Mouse (Mus musculus): ENCODE data around the gene Shc4. TPM values are rescaled to one million over a fixed set of nuclear protein-coding genes. Genes with fewer than 3 reads are reported as not detected.

The Shc4 gene
- total and polyA plus RNA-seq, 3 experiments: 0.31 to 0.77 (median 0.44) TPM

GRCm38 (mm10) chr2:125650742-125651352, 73.1 kb downstream of the Shc4 start:
- Histone ChIP-seq H3K27me3 (ENCODE audit: control insufficient read depth, insufficient read depth, low read length) (no peaks in the 10 kb centered on the region), H3K27ac (no peak overlapping the region), H3K9ac (ENCODE audit: low read depth, low read length) (no peak overlapping the region), H3K4me1 (ENCODE audit: control insufficient read depth, insufficient read depth, low read length) (no peaks in the 10 kb centered on the region), H3K36me3 (ENCODE audit: control insufficient read depth, insufficient read depth, low read length) (no peaks in the 10 kb centered on the region), H3K4me3 (no peak overlapping the region), H3K79me2 (replicated peaks; ENCODE audit: control insufficient read depth, insufficient read depth, low read length) (no peaks in the 10 kb centered on the region)
- WGBS: 92% methylated on average over 14 of the region's 14 CpGs
- intact Hi-C loops (cut with DNase I): no loop called here
- TF ChIP-seq CTCF (IDR thresholded peaks at IDR 0.05) (no peak), POLR2A (IDR thresholded peaks at IDR 0.05; ENCODE audit: insufficient read depth, low read depth, low read length) (no peak), EP300 (IDR thresholded peaks at IDR 0.05; ENCODE audit: insufficient read depth, low read depth, low read length) (no peak)
- DNase-seq: no peak

GRCm38 (mm10) chr2:125650038-125650437, 73.9 kb downstream of the Shc4 start:
- H3K36me3 ChIP-seq (ENCODE audit: control insufficient read depth, insufficient read depth, low read length): no peaks in the 10 kb centered on the region
- TF ChIP-seq POLR2A (IDR thresholded peaks at IDR 0.05; ENCODE audit: insufficient read depth, low read depth, low read length): no peak
- no peak for TF ChIP-seq EP300 (IDR thresholded peaks at IDR 0.05; ENCODE audit: insufficient read depth, low read depth, low read length)
- no peak for TF ChIP-seq CTCF (IDR thresholded peaks at IDR 0.05)
- H3K27ac ChIP-seq: no peak overlapping the region
- H3K4me1 ChIP-seq (ENCODE audit: control insufficient read depth, insufficient read depth, low read length): no peaks in the 10 kb centered on the region
- no peaks in the 10 kb centered on the region for H3K27me3 ChIP-seq (ENCODE audit: control insufficient read depth, insufficient read depth, low read length)
- intact Hi-C loops (cut with DNase I): no loop called here
- H3K9ac ChIP-seq (ENCODE audit: low read depth, low read length): no peak overlapping the region
- H3K4me3 ChIP-seq: no peak overlapping the region
- WGBS: 87% methylated on average over 5 of the region's 5 CpGs
- DNase-seq: no peak
- no peaks in the 10 kb centered on the region for H3K79me2 ChIP-seq (replicated peaks; ENCODE audit: control insufficient read depth, insufficient read depth, low read length)

DNA sequence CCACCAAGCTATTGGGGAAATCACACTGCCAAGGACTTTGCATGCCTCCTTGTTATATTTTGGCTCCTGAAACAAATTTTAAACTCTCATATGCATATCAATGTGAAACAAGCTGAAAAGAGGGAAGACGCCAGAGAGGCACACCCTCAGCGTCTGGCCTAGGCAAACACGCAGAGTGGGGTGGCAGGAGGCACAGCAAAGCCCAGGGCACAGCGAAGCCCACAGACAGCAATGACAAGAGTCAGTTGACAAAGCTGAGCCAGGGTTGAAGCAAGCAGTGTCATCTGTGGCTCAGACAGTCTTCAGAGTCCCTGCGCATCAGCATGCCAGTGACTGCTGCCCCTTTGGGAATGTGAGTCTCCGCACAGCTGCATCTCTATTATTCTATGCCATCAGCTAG, 79.0 kb downstream of the Shc4 start:
- intact Hi-C loops (cut with DNase I): no loop called here
- no peak for DNase-seq
- WGBS: 88% methylated on average over 6 of the region's 6 CpGs

DNA sequence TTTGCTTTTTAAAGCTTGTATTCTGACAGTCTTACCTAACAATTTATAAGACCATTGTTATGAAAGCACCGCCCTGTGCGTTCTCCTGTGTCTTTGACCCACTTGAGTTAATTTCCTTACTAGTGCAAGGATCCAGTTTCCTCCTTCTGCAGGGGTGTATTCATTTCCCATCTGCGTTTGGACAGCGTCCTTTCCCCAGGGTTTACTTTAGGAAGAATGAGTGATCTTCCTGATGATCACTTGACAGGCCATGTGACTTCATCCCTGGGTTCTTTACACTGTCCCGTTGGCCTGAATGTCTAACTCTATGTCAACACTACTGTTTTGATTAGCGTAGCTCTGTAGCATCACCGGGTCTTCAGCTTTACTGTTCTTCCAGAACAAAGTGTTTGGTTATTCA, 86.6 kb downstream of the Shc4 start:
- Histone ChIP-seq H3K27ac (no peak overlapping the region), H3K36me3 (ENCODE audit: control insufficient read depth, insufficient read depth, low read length) (no peaks in the 10 kb centered on the region), H3K4me1 (ENCODE audit: control insufficient read depth, insufficient read depth, low read length) (peaks cover 1% of the 10 kb centered on the region), H3K9ac (ENCODE audit: low read depth, low read length) (no peak overlapping the region), H3K27me3 (ENCODE audit: control insufficient read depth, insufficient read depth, low read length) (no peaks in the 10 kb centered on the region), H3K79me2 (replicated peaks; ENCODE audit: control insufficient read depth, insufficient read depth, low read length) (no peaks in the 10 kb centered on the region), H3K4me3 (no peak overlapping the region)
- no peak for DNase-seq
- TF ChIP-seq POLR2A (IDR thresholded peaks at IDR 0.05; ENCODE audit: insufficient read depth, low read depth, low read length): no peak
- no peak for TF ChIP-seq EP300 (IDR thresholded peaks at IDR 0.05; ENCODE audit: insufficient read depth, low read depth, low read length)
- no peak for TF ChIP-seq CTCF (IDR thresholded peaks at IDR 0.05)
- intact Hi-C loops (cut with DNase I): loop anchor here (1.0 kb wide), 1 partner anchor 8 kb away; no protein-coding TSS in a partner anchor
- WGBS: 54% methylated on average over 7 of the region's 7 CpGs

More for the DNA sequence above, 79.0 kb downstream of the Shc4 start:
- Histone ChIP-seq H3K9ac (ENCODE audit: low read depth, low read length) (no peak overlapping the region), H3K4me3 (no peak overlapping the region), H3K27me3 (ENCODE audit: control insufficient read depth, insufficient read depth, low read length) (no peaks in the 10 kb centered on the region), H3K27ac (no peak overlapping the region), H3K4me1 (ENCODE audit: control insufficient read depth, insufficient read depth, low read length) (peaks cover 1% of the 10 kb centered on the region), H3K79me2 (replicated peaks; ENCODE audit: control insufficient read depth, insufficient read depth, low read length) (no peaks in the 10 kb centered on the region), H3K36me3 (ENCODE audit: control insufficient read depth, insufficient read depth, low read length) (no peaks in the 10 kb centered on the region)
- TF ChIP-seq CTCF (IDR thresholded peaks at IDR 0.05) (no peak), POLR2A (IDR thresholded peaks at IDR 0.05; ENCODE audit: insufficient read depth, low read depth, low read length) (no peak), EP300 (IDR thresholded peaks at IDR 0.05; ENCODE audit: insufficient read depth, low read depth, low read length) (no peak)

- TF ChIP-seq CTCF (IDR thresholded peaks at IDR 0.05): no peak
- TF ChIP-seq EP300 (IDR thresholded peaks at IDR 0.05; ENCODE audit: insufficient read depth, low read depth, low read length): no peak
- TF ChIP-seq POLR2A (IDR thresholded peaks at IDR 0.05; ENCODE audit: insufficient read depth, low read depth, low read length): no peak
- Histone ChIP-seq H3K79me2 (replicated peaks; ENCODE audit: control insufficient read depth, insufficient read depth, low read length) (no peaks in the 10 kb centered on the region), H3K27me3 (ENCODE audit: control insufficient read depth, insufficient read depth, low read length) (no peaks in the 10 kb centered on the region), H3K4me1 (ENCODE audit: control insufficient read depth, insufficient read depth, low read length) (peaks cover 2% of the 10 kb centered on the region), H3K36me3 (ENCODE audit: control insufficient read depth, insufficient read depth, low read length) (no peaks in the 10 kb centered on the region), H3K27ac (no peak overlapping the region), H3K4me3 (no peak overlapping the region), H3K9ac (ENCODE audit: low read depth, low read length) (no peak overlapping the region)
- intact Hi-C loops (cut with DNase I): no loop called here
- 67% methylated on average over 2 of the region's 2 CpGs for WGBS
- no peak for DNase-seq
Measured at GRCm38 (mm10) chr2:125630010-125630409, 93.9 kb downstream of the Shc4 start.

DNA sequence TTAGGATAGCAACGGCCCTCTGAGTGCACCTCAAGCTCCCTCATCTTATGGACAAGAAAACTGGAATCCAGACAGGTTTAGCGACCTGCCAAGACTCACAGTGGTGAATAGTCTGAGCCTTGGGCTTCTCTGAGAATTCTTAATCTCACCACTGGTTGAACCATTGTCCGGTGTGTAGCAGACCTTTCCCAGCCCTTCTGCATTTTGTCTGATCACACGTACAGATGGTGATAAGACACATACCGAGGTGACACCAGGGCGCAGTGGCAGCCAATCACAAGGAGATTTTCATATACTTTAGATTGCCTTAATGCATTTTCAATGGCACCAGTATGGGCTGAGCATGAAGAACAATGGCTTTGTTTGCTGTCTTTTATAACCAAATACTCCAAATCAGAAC, 95.5 kb downstream of the Shc4 start:
- Histone ChIP-seq H3K36me3 (ENCODE audit: control insufficient read depth, insufficient read depth, low read length) (peaks cover 5% of the 10 kb centered on the region), H3K79me2 (replicated peaks; ENCODE audit: control insufficient read depth, insufficient read depth, low read length) (no peaks in the 10 kb centered on the region), H3K27ac (no peak overlapping the region), H3K4me3 (no peak overlapping the region), H3K27me3 (ENCODE audit: control insufficient read depth, insufficient read depth, low read length) (no peaks in the 10 kb centered on the region), H3K4me1 (ENCODE audit: control insufficient read depth, insufficient read depth, low read length) (peaks cover 2% of the 10 kb centered on the region), H3K9ac (ENCODE audit: low read depth, low read length) (no peak overlapping the region)
- intact Hi-C loops (cut with DNase I): no loop called here
- TF ChIP-seq EP300 (IDR thresholded peaks at IDR 0.05; ENCODE audit: insufficient read depth, low read depth, low read length) (no peak), CTCF (IDR thresholded peaks at IDR 0.05) (no peak)
- 58% methylated on average over 6 of the region's 6 CpGs for WGBS
- no peak for DNase-seq

Measured in heart, adult 2 months (tissue).